Mouse (Mus musculus) retina, embryonic 14.5 days (tissue): ENCODE measurements at regions not wholly inside any gene's neighbourhood (a gene's known extent, or its start where the extent isn't known, plus 50 kb on each side); places are given as distances from the start of the nearest gene placed in this dataset.

ENCODE experiments used
- DNase-seq: peaks from one replicate; pipeline ENCODE4 v3.0.0-alpha.2; 2015; ENCODE audit warnings: low spot score

DNA sequence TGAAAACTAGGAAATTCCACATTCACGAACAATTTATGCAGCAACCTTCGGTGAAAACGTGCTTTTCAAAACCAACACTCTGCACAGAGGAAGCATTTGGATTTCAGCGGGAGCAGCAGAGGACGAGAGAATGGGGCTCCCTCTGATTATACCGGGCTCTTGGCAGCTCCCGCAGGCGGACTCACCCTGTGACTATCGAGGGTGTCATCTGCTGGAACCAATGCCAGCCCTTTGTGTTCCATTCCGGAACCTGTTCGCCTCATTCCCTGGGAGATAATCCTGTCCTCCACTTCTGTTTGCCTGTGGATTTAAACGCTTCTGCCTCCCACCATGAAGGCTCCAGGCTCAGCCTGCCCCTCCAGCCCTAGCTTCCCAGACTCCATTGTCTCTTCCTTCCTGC is 77.1 kb downstream of the Utp18 start:
- DNase-seq = no peak

DNA sequence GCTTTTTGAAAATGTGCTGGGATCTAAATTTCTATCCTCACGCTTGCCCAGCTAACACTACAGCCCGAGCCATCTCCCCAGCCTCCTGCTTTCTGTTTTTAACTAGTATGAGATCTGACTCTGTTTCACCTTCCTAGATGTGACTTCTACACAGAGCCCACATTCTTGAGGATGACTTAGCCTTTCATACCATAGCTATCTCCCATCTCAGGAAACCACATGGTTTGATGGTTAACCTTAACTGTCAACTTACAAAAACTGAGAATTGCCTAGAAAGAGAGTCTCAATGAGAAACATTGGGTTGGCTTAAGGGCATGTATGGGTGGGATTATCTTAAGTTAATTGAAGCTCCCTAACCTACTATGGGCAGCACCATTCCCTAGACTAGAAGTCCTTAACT is 78.4 kb downstream of the Utp18 start:
- DNase-seq = no peak

DNA sequence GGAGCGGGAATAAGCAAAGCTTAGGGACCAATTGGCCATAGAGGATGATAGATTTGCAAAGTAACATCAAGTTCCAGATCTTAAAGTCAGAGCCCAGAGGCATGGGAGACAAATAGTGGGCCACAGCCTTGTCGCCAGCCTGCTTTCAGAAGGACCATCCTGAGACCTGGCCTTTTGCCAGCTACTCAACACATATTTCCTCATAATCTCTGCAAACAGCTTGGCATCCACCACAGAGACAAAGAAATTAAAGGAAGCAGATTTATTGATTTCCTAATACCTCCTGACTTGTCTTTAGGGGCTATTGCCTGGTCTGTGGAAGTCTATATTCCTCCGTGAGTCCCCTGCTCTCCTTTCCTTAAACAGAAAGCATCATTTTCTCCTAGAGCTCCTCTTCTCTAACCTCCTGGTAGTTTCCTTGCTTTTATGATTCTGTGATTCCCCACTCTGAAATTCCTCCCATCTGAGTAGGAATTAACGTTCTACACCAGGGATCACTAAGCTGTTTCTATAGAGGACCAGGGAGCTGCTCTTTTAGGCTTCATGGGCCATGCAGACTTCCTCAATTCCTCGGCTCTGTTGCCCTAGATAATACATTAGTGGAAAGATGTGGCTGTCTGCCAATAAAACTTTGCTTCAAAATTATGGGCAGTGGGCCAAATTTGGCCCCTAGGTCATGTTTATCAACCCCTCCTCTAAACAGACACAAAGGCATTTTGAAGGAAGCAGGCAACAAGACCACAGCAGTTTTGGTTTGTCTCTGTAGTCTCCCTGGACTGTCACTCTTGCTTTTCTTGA is 114.2 kb downstream of the Utp18 start:
- no peak for DNase-seq

GRCm38 (mm10) chr11:93765961-93766360 is 119.6 kb downstream of the Utp18 start:
- no peak for DNase-seq

- peak; percentile 79 for DNase-seq
Measured at GRCm38 (mm10) chr11:93762832-93763530, 122.6 kb downstream of the Utp18 start.

DNA sequence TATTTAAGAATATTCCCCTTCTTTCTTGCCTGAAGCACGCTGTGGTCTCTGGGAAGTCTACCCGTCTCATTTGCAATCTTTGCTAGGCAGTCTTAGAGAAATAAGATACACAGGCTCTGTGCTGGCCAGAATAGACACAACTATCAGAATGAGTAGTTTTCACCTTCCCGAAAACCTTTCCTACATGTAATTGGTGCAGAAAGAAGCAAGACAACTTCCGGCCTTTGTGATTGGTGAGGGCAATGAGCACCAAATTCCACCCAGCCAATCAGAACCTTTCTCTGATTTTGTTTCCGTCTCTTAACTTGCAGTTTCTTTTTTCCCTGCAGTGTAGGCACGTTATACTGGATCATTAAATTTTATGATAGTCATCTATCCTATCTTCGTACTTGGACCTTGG is 127.7 kb downstream of the Utp18 start:
- DNase-seq = no peak

DNA sequence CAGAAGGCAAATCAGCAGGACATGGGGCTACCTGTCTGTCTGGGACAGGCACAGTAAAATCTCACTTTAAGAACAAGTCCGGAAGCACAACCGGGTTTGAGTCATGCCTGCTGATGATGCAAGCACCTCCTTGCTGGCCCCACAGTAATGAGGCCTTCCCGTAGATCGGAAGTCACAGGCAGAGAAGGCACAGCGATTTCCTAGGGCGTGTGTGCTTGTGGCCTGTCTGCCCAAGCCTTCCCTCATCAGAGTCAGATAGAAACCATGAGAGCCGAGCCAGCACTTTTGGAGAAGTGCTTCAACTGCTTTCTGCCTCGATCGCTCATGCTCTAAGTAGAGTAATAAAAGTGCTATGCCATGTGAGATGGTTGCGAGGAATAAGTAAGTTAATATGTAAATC is 148.9 kb downstream of the Utp18 start:
- no peak for DNase-seq

GRCm38 (mm10) chr11:93733568-93734185 is 151.9 kb downstream of the Utp18 start:
- no peak for DNase-seq

- DNase-seq = no peak
Measured at GRCm38 (mm10) chr11:93729119-93729518, 156.4 kb downstream of the Utp18 start.

DNA sequence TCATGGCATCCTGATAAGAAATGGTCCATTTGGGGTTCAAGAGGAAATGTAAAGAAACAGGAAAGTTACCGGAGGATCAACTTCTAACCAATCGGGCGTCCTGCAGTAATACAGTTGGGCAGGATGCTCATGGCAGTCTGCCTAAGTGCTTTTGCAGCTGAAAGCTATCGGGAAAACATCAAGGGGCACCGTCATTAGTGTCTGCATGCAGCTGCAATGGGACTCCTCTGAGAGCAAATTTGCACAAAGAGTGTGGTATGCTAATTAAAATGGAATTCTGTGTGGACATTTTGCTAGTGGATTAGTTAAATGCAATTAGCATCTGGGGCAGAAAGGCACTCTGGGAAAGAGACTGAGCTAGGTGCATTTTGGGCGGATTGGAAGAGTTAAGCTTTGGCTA is 160.3 kb downstream of the Utp18 start:
- no peak for DNase-seq

GRCm38 (mm10) chr11:93719141-93719540 is 166.4 kb downstream of the Utp18 start:
- no peak for DNase-seq

DNA sequence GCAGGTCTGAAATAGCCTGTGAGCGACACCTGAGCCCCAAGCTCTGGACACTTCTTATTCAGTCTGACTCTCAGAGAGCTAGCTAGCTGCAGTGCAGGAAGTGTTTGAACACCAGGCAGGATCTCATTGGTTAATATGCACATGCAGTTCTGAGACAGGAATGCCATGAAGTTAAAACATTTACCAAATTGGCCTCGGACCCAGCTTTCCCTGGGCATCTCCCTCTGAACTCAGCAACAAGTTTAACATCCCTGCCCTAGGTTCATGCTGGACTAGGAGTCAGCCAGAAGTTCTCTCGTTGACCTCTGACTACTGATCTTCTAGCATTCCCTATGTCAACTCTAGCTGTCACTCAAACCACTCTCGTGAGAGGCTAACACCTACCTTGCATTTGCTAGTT is 175.9 kb downstream of the Utp18 start:
- DNase-seq = no peak

GRCm38 (mm10) chr11:93696982-93697541 is 188.5 kb downstream of the Utp18 start:
- no peak for DNase-seq

GRCm38 (mm10) chr11:93696096-93696890 is 189.3 kb downstream of the Utp18 start:
- no peak for DNase-seq

- peak; percentile 10 for DNase-seq
Measured at GRCm38 (mm10) chr11:93683691-93684090, 201.9 kb downstream of the Utp18 start.

- DNase-seq = no peak
Measured at GRCm38 (mm10) chr11:93676299-93676698, 209.3 kb downstream of the Utp18 start.

- no peak for DNase-seq
Measured at GRCm38 (mm10) chr11:93672025-93672424, 213.5 kb downstream of the Utp18 start.

- DNase-seq = no peak
Measured at GRCm38 (mm10) chr11:93661657-93662056, 223.9 kb downstream of the Utp18 start.

DNA sequence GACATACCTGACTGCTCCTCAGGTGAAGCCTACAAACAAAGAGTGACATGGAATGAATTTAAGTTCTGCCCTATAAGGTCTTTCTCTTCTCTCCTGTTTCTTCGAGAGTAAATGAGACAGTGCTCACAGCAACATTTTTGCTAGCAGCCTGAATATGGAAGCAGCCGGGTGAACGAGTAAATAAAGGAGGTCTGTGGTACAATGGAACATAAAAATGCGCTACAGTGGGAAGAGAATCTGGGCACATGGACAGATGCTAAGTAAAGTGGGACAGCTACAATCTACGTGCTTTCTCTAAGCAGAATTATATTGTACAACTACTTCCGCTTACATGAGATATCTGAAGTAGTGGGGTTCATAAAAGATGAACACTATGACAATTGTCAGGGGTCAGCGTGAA is 225.2 kb downstream of the Utp18 start:
- no peak for DNase-seq

DNA sequence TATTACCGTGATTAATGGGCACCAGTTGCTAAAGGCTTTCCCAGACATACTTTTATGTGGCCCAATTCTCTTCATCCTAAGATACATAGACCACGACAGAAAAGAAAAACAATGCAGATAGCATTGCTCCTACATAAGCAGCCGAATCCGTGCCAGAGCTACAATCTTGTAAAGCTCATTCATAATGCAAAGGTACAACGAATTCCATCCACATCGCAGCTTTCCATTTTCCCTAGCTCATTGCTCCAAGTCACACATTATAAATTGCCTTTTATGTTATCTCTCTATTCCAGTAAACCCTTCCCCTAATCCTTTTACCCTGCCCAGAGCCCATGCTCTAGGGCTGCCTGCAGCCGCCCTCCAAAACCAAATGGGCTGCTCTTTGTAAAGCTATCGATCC is 226.8 kb downstream of the Utp18 start:
- no peak for DNase-seq

- no peak for DNase-seq
Measured at GRCm38 (mm10) chr11:93655602-93656239, 229.8 kb downstream of the Utp18 start.

GRCm38 (mm10) chr11:93653401-93653800 is 232.2 kb downstream of the Utp18 start:
- no peak for DNase-seq
